Mouse (Mus musculus): ENCODE results near the gene Clip2. TPM values are rescaled to one million over a fixed set of nuclear protein-coding genes. Genes with fewer than 3 reads are reported as not detected.

Gene Clip2
- total RNA-seq, 1 experiment from 2014 or later, result 23.4 TPM

- DNase-seq, result no peak
Observed at GRCm38 (mm10) chr5:134565696-134566095, 13.5 kb upstream of the Clip2 start.

DNA sequence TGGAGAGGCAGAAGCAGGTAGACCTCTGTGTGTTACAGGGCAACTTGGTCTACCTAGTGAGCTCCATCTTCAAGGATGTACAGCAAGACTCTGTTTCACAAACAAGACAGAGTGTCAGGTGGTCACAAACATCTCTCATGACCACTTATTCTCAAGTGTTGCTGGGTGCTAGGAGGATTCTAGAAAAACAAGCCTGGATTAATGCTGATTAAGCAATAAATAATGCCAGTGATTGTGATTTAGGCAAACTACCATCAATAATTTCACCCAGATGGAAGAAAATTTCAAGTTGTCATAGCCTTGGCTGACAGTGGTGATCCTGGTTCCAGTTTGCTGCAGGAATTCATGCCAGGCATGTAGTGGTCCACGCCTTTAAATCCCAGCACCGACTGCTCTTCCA, 12.0 kb upstream of the Clip2 start:
- DNase-seq, result no peak

- DNase-seq, result no peak
Observed at GRCm38 (mm10) chr5:134560450-134561171, 8.4 kb upstream of the Clip2 start.

GRCm38 (mm10) chr5:134560071-134560449, 7.8 kb upstream of the Clip2 start, which contains the start of gene Syna:
Gene Syna, minus strand, starts transcription at chr5:134560171.
- DNase-seq, result no peak

DNA sequence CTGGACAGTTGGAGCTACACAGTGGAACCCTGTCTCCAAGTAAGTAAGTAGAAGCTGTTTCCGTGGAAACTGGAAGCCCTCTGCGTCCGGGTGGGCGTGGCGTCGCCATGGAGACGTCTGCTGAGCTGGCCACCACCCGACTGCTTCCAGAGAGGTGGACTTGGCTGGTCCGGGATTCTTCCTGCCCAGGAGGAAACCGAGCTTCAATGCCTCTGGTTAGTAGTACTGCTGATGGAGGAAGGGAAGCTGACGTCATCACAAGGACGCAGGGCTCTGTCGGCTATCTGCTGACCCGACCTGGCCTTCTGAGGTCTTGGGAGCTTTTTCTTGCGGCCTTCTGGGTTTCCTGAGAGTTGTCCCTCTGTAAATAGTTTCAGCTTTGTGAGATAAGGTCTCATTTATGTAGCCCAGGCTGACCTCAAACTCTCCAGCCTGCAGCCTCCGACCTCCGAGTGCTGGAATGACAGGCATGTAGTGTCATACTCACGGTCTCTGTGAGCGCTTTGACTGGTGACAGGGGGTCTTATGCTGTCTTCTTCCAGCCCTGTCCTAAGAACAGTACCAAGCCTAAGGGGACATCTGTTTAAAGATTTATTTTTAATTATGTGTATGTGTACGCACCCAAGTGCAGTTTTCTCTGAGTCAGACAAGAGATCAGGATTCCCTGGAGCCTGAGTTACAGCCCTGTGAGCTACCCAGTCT, 3.4 kb upstream of the Clip2 start:
- DNase-seq, result peak; percentile 87

DNA sequence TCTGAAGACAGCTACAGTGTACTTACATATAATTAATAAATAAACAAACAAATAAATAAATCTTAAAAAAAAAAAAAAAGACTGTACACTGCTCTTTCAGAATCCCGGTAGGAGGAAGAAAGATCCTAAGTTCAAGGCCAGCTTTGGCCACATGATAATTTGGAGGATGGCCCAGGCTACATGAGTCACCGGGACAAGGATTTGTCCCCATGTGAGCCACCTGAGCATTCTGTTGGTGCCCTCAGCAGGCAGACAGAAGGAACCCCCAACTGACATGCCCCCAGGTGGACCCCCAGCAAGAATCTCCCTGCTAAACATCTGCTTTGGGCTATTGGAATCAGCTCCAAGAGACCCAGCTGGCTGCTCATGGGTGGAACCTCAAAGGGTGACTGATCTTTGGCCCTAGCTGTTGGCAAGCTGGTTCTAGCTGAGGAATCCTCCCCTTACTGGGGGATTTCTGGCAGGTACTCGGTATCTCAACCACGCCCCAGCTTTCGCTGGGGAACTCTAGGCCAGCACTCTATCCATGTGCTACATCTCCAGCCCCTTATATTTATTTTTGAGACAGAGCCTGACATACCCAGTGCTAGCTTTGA, 1.8 kb upstream of the Clip2 start:
- DNase-seq, result peak; percentile 69

DNA sequence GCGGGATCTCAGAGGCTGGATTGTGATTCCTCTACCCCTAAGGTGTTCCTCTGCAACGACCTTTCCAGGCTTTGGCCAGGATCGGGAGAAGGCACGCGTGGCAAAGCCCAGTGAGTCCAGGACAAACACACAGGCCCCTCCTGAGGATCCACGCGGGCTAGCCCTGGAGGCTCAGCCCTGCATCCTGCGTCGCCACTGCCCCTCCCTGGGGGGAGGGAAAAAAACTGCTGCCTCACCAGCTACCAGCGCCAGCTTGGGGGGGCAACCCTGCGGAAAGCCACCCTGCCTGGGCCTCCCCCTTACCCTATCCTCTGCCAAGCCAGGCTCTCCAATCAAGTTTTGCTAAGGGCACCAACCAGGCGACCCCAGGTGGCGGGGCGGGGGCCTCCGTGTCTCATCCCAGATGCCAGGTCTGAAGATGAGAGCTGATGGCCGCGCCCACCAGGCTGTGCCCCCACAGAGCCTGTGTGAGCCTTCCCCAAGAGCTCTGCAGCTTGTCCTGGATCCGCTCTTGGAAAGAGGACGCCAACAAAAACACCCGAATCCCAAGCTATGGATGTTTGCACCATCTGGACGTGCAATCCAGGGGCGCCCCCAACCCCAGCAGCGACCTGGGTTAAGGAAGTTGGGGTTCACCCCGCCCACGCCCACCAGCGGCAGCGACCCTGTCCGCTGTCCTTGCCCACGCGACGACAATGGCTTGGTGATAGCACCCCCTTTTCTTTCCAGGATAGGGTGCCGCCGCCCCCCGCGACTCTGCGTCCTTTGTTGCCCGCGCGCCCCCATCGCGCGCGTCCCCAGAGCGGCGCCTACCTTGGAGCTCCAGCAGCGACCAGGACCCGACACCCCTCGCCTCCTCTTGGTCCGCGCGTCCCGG, 763 bp downstream of the Clip2 start:
- peak; percentile 68 for DNase-seq

GRCm38 (mm10) chr5:134550836-134551232, 1.4 kb downstream of the Clip2 start:
- DNase-seq, result no peak

DNA sequence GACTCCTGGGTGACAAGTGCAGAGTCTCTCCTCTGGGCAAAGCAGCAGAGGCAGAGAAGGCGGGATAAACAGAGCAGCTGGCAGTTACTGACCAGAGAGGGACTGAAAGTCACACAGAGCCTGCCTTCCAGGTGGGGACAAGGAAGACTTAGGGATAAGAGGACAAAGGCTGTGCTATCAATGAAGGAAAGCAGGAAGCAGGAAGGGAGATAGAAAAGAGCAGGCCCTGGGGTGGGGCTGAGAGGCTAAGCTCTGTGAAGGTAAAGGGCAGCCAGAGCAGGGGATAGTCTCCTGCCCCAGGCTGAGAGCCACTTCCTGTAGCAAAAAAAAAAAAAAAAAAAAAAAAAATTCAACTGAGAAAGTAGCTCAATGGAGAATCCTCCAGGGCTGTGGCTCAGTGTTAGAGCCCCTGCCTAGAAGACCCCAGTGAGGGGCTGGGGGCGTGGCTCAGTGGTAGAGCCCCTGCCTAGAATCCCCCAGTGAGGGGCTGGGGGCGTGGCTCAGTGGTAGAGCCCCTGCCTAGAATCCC, 2.5 kb downstream of the Clip2 start:
- DNase-seq, result no peak

DNA sequence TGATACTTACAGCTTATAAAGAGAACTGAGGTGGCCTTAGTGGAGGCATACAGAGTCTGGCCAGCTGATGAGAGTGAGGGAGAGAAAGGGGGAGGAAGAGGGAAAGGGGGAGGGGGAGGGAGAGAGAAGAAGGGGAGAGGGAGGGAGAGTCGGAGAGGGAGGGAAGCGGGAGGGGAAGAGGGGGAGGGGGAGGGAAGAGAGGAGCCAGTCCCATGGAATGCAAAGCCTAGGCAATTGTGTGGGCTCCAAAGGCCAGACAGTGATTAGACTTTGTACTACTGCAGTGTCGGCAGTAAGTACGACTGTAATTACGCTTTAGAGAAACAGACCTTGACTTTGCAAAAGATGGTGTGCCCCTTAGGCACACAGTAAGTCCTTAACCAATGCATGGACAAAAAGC, 3.9 kb downstream of the Clip2 start:
- DNase-seq, result no peak

- no peak for DNase-seq
Observed at GRCm38 (mm10) chr5:134546790-134547189, 5.4 kb downstream of the Clip2 start.

DNA sequence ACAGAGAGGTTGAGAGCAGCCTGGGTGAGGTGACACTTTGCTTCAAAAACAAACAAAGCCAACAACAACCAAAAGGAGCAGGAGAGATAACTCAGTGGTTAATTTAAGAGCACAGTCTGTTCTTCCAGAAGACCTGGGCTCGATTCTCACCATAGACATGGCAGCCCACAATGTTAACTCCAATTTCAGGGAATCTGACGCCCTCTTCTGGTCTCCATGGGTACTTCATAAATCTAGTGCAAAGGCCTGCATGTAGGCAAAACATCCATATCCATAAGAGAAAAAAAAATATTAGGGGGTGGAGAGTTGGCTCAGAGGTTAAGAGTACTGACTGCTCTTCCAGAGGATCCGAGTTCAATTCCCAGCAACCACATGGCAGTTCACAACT, 7.0 kb downstream of the Clip2 start:
- DNase-seq, result peak; percentile 26

GRCm38 (mm10) chr5:134544516-134545241, 7.6 kb downstream of the Clip2 start:
- DNase-seq, result peak; percentile 58

GRCm38 (mm10) chr5:134541640-134542039, 10.6 kb downstream of the Clip2 start:
- DNase-seq, result peak; percentile 69

- peak; percentile 69 for DNase-seq
Observed at GRCm38 (mm10) chr5:134540881-134541280, 11.4 kb downstream of the Clip2 start.

DNA sequence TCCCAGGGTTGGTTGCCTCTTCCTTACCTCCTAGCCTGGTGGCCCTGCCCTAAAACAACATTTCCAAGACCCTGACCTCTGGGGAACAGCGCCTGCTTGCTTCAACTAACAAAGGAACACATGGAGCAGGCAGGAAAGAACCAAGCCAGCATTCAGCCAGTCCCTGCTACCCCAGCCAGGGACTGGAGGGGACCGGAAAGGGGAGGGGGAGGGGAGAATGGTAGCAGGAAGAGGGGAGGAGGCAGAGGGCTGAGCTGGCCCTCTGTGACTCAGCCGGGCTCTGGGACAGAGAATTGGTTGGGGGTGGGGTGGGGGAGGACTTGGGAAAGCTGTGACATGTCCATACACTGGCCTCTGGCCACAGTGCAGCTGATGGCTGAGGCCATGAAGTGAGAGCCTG, 12.3 kb downstream of the Clip2 start:
- DNase-seq, result peak; percentile 89

DNA sequence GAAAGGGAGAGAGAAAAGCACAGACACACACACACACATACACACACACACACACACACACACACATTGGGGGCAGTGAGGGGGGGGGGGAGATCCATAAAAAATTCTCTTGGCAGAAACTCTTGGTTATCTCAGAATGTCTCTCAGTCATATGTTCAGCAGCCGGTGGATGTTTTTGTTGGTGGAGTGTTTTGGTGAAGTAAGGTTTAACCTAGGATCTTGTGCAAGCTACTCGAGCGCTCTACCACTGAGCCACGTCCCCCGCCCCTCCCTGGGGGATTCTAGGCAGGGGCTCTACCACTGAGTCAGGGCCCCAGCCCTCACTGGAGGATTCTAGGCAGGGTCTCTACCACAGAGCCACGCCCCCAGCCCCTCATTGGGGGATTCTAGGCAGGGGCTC, 16.2 kb downstream of the Clip2 start:
- no peak for DNase-seq

DNA sequence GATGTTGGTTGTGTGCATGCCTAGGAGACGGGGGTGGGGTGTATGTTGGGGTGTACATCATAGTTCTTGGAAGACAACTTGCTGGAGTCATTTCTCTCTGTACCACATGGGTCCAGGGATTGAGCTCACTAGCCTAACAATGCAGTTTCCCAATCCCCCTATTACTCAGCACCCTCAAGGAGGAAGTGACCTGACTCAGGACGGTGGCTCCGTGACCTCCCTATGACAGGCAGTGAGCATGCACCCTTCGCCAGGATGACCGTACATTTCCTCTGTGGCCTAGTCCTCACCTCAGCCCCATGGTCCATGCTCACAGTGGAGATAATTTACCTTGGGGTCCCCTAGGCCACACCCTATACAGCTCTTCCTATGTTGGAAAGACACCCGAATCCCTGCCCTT, 19.8 kb downstream of the Clip2 start:
- peak; percentile 51 for DNase-seq

- peak; percentile 49 for DNase-seq
Observed at GRCm38 (mm10) chr5:134531585-134531984, 20.6 kb downstream of the Clip2 start.

DNA sequence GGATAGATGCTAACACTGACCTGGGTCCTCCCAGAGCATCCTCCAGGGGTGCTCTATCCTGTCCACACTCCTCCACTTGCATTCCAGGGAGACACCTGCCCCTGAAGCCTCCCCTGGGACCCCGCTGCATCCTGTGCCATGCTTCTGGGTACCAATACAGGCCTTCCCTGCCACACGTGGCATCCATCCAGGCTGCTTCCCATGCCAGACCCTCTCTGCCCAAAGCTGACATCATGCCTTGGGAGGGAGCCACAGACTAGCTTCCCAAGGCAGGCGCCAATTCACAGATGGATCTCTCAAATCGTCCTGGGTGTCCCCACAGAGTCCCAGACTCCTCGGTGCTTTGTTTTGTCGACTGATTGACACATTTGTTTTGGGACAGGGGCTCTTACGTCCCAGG, 21.4 kb downstream of the Clip2 start:
- peak; percentile 84 for DNase-seq

GRCm38 (mm10) chr5:134528488-134528887, 23.7 kb downstream of the Clip2 start:
- peak; percentile 21 for DNase-seq
